Mouse (Mus musculus) macrophage (primary cell): ENCODE measurements around the gene Vasp. TPM values are rescaled to one million over a fixed set of nuclear protein-coding genes. Genes with fewer than 3 reads are reported as not detected.

Experiments used
- H3K27ac ChIP-seq: fragments of 350-480 bp; formaldehyde crosslinking; 2 replicates; pipeline ENCODE4 v1.9.0; 2021
- H3K36me3 ChIP-seq: fragments of 350-480 bp; formaldehyde crosslinking; 2 replicates; pipeline ENCODE4 v1.9.0; 2021; ENCODE audit errors: inconsistent target
- H3K4me3 ChIP-seq: fragments of 350-480 bp; formaldehyde crosslinking; 2 replicates; pipeline ENCODE4 v1.9.0; 2021; ENCODE audit errors: inconsistent target
- H3K79me2 ChIP-seq: fragments of 350-480 bp; formaldehyde crosslinking; 2 replicates; pipeline ENCODE4 v1.9.0; 2021; ENCODE audit errors: inconsistent target
- WGBS: methylation state at CpG from one replicate; pipeline ENCODE4 v1.1.7; 2026; ENCODE audit warnings: inconsistent platforms; ENCODE audit not compliant: missing documents; 5-methylcytosine and 5-hydroxymethylcytosine counted together
- polyA plus RNA-seq: library from polyadenylated mRNA; stranded (reverse); fragments of 250-400 nt; gene quantifications from 3 replicates; pipeline ENCODE4 v1.2.4, GENCODE M21; 2018; ENCODE audit warnings: inconsistent platforms

The Vasp gene
- polyA plus RNA-seq, 1 experiment from 2014 or later, result 29.1 TPM

DNA sequence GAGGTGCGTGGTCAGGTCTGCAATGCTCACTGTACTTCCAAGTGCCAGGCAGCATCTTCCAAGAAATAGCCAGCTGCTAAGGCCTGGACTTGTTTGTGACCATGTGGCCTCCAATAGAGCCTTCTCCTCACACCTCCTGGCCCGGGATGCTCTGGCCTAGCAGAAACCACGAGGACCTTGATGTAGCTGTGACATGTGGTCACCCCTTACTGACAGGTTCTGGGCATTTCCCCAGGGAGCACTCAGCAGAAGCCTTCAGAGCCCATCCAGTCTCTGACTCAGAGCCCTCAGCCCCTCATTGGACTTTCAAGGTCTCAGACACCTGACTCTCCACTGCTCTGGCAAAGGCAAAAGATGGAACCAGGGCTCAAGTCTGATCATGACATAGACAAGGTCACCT is 26.5 kb downstream of the Vasp start:
- no peak overlapping the region for H3K4me3 ChIP-seq
- 0 out of 2 replicates have a peak, but pooled peaks cover 10% of the 10 kb centered on the region for H3K36me3 ChIP-seq
- 73% methylated on average over 3 of the region's 3 CpGs for WGBS
- peaks cover 26% of the 10 kb centered on the region for H3K79me2 ChIP-seq
- H3K27ac ChIP-seq, result no peak overlapping the region

DNA sequence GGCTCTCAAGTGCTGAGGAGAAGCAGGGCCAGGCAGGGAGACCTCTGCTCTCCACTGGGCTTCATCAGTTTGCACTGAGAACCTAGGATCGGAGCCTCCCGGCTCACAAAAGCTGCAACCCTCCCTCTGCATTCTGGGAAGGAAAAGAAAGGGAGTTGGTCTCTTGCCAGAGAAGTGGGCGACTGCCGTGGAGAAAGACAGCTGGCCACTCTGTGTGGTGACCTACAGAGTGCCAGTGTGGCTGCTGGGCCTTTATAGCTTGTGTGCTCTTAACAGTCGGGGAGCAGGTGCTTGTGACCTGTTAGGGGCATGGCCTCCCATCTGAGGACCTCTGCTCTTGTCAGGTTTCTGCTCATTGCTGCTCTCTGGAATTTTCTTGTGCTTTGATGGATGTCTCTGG is 27.8 kb downstream of the Vasp start:
- Histone ChIP-seq H3K27ac (no peak overlapping the region), H3K36me3 (0 out of 2 replicates have a peak, but pooled peaks cover 10% of the 10 kb centered on the region), H3K4me3 (no peak overlapping the region), H3K79me2 (peaks cover 26% of the 10 kb centered on the region)
- 89% methylated on average over 5 of the region's 5 CpGs for WGBS

DNA sequence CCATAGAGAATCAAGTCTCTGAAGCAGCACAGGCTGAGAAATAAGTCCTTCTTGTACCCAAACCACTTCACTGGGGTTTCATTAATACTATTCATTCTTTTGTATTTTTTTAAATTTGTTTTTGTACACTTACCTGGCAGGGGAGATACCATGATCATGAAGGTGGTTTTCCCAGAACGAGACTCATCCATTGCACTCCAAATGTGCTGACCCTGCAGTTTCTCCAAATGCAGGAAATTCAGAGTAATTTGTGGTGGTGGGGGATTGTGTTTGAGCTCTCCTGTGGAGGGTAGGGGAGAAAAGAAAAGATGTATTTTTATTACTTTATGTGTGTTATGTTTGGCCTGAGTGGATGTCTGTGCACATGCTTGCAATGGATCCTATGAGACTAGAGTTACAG is 29.6 kb downstream of the Vasp start:
- H3K79me2 ChIP-seq, result peaks cover 44% of the 10 kb centered on the region
- H3K27ac ChIP-seq, result no peak overlapping the region
- WGBS, result 100% methylated on average over 1 of the region's 1 CpGs
- no peak overlapping the region for H3K4me3 ChIP-seq
- 0 out of 2 replicates have a peak, but pooled peaks cover 10% of the 10 kb centered on the region for H3K36me3 ChIP-seq

DNA sequence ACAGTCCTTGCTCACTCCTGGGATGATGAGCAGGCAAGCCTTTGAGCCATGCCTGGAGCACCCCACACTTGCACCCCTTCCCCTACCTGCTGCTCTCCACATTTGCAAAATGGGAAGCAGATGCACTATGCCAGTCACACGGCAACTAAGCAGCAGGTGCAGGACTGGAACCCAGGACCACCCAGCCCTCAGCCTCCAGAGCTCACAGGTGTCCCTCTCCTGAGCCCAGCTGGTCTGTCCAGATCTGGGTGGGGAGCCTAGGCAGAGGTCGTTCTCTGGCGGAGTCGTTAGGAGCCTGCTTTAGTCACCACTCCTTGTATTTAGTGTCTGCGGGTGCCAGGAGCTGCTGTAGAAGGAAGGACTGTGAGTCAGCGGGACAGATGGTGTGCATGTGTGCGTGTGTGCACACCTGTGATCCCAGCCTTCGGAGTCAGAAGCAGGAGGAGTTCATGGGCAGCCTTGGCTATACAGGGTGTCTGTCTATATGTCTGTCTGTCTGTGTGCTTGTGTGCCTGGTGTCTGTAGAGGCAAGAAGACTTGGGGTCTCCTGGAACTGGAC is 30.6 kb downstream of the Vasp start:
- H3K36me3 ChIP-seq, result 0 out of 2 replicates have a peak, but pooled peaks cover 10% of the 10 kb centered on the region
- H3K27ac ChIP-seq, result no peak overlapping the region
- 91% methylated on average over 8 of the region's 8 CpGs for WGBS
- H3K4me3 ChIP-seq, result no peak overlapping the region
- peaks cover 54% of the 10 kb centered on the region for H3K79me2 ChIP-seq

DNA sequence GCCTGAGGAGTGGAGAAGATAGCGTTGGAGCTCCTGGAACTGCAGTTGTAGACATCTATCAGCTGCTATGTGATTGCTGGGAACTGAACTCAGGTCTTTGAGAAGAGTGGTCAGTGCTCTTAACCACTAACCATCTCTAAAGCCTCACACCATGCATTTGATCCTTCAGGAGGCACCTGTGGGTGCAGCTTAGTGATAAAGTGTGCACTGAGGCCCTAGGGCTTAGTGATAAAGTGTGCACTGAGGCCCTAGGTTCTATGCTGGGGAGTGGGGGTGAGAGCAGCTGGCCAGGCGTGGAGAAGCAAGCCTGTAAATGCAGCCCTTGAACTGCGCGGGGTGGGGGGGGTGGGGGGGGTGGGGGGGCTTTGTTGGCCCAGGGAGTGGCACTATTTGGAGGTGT is 31.6 kb downstream of the Vasp start:
- peaks cover 62% of the 10 kb centered on the region for H3K79me2 ChIP-seq
- WGBS, result 87% methylated on average over 1 of the region's 4 CpGs
- H3K27ac ChIP-seq, result no peak overlapping the region
- 0 out of 2 replicates have a peak, but pooled peaks cover under 1% of the 10 kb centered on the region for H3K36me3 ChIP-seq
- no peak overlapping the region for H3K4me3 ChIP-seq

DNA sequence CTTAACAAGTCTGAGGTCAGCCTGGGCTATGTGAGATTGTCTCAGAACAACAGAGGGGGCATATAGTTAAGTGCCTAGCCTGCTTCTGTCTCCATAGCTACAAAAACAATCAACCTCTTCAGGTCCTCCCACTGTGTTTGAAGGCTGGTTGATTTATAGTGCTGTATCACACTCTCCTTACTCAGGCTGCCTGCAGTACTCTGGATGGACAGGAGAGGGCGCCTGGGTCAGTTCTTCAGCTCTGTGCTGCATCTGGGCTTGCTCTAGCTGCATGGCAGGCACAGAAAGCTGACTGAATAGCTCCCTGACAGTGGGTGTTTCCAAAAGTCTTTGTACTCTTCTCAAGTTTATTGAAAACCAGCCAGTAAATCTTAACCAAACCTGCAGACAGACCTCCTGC is 32.2 kb downstream of the Vasp start:
- no peaks in the 10 kb centered on the region for H3K36me3 ChIP-seq
- H3K27ac ChIP-seq, result no peak overlapping the region
- H3K4me3 ChIP-seq, result no peak overlapping the region
- WGBS, result 0% methylated on average over 1 of the region's 1 CpGs
- peaks cover 66% of the 10 kb centered on the region for H3K79me2 ChIP-seq

DNA sequence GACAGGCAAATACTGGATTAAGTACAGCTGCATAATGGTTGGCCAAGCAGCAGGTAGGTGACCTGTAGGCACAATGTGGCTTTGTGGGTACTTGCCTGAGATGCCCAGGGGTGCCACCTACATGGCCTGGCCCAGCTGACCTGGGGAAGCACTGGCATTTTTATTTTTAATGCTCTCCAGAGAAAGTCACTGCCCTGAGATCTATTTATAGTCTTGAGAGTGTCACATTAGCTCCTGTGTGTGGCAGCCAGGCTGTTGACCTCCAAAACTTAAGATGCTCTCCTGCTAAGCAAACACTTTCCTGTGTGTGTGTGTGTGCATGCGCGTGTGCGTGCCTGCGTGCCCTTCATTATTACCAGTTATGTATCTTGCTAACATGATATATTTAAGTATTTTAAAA is 33.3 kb downstream of the Vasp start:
- Histone ChIP-seq H3K36me3 (no peaks in the 10 kb centered on the region), H3K79me2 (peaks cover 77% of the 10 kb centered on the region), H3K27ac (no peak overlapping the region), H3K4me3 (no peak overlapping the region)
- 90% methylated on average over 4 of the region's 4 CpGs for WGBS

DNA sequence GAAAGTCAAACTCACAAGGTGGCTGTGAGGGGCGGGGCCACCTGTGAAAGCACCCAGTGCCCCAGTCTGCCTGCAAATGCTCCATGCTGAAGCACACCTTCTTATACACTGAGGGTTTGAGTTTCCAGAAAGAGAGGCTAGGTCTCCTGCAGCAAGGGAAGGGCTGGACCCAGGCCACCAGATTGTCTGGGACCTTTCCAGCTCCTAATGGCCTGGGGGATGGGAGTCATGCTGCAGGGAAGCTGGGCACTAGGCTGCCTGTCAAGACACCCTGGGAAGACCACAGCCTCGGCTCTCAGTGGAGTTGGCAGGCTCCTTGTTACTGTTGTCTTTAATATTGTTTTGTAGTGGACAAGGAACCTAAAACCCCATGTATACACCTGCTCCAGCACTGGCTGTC is 35.2 kb downstream of the Vasp start:
- peaks cover 82% of the 10 kb centered on the region for H3K79me2 ChIP-seq
- H3K36me3 ChIP-seq, result no peaks in the 10 kb centered on the region
- WGBS, result 88% methylated on average over 2 of the region's 2 CpGs
- H3K27ac ChIP-seq, result no peak overlapping the region
- H3K4me3 ChIP-seq, result no peak overlapping the region

DNA sequence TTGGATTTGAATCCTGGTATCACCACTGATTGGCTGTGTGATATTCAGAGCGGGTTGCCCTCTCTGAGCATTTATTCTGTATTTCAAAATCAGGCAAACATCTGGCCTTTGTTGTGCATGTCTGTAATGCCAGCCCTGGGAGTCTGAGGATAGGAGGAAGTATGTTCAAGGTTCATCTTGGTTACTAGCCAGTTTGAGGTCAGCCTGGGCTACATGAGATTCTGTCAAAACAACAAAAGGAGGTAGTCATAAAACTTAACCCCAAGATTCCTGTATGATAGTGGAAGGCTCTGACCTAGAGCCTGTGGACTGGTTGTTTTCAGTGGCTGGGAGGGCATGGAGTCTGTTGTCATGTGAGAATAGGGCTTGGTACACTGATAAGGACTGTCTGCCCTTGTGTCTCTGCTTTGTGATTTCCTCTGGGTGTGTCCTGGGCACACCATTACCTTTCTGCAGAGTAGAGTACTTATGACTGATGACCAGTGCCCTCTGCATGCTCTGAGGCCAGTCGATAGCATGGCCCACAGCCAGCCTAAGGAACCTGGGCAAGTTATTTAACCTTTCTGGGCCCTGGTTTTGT is 36.4 kb downstream of the Vasp start:
- H3K4me3 ChIP-seq, result no peak overlapping the region
- H3K36me3 ChIP-seq, result no peaks in the 10 kb centered on the region
- H3K27ac ChIP-seq, result no peak overlapping the region

DNA sequence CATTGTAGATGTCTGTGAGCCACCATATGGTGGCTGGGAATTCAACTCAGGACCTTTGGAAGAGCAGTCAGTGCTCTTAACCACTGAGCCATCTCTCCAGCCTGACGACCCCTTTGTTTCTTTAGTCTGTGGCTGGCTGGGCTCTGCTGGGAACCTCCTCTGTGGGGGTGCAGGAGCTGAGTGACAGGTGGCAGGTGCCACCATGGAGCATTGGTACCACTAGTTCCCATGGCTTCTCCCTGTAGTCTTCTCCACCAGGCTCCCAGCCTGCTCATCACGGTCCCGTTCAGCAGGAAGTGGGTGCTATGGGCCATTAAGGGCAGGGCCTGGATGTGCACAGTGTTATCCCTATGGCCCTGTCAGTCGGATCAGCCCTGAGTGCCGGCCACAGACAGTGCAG is 37.0 kb downstream of the Vasp start:
- no peaks in the 10 kb centered on the region for H3K36me3 ChIP-seq
- H3K4me3 ChIP-seq, result no peak overlapping the region
- WGBS, result 86% methylated on average over 5 of the region's 5 CpGs
- H3K27ac ChIP-seq, result no peak overlapping the region
- H3K79me2 ChIP-seq, result peaks cover 88% of the 10 kb centered on the region

More for the DNA sequence above, 36.4 kb downstream of the Vasp start:
- H3K79me2 ChIP-seq, result peaks cover 83% of the 10 kb centered on the region
- 76% methylated on average over 2 of the region's 2 CpGs for WGBS

DNA sequence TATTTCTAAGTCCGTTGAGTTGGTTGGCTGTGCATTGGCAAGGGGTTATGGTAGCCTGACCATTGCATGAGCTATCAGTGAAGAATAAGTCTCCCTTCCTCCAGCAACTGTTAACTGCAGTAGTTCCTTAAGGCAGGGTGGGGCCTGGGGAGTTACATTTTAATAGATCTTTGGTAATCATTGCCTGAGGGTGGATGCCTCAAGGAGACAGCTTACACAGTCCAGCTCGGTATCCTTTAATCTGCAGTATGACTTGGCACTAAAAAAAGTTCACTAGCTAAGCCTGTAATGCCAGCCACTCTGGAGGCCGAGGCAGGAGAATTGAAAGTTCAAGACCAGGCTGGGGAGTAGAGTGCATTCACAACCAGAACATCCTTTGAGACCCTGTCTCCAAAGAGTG is 39.8 kb downstream of the Vasp start:
- no peak overlapping the region for H3K27ac ChIP-seq
- peaks cover 72% of the 10 kb centered on the region for H3K79me2 ChIP-seq
- no peak overlapping the region for H3K4me3 ChIP-seq
- 96% methylated on average over 3 of the region's 3 CpGs for whole genome bisulfite sequencing
- H3K36me3 ChIP-seq, result no peaks in the 10 kb centered on the region

DNA sequence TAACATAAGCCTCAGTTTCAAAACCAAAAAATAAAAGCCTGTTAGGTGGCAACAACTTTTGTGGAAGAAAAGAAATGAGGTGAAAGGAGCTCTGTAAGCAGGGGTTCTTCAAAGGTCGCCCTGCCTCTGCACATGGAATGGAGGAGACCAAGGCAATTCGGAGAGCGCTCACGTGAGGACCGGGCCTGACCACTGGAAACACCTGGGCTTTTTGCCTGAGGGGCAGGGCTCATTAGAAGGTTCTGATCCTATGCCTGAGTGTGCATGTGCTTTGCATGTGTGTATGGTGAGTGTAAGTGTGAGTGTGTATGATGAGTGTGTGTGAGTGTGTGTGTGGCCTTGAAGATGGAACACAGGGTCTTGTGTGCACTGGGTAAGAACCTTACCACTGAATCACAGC is 40.7 kb downstream of the Vasp start:
- H3K79me2 ChIP-seq, result peaks cover 63% of the 10 kb centered on the region
- H3K36me3 ChIP-seq, result no peaks in the 10 kb centered on the region
- H3K4me3 ChIP-seq, result no peak overlapping the region
- H3K27ac ChIP-seq, result no peak overlapping the region
- 93% methylated on average over 5 of the region's 5 CpGs for WGBS

DNA sequence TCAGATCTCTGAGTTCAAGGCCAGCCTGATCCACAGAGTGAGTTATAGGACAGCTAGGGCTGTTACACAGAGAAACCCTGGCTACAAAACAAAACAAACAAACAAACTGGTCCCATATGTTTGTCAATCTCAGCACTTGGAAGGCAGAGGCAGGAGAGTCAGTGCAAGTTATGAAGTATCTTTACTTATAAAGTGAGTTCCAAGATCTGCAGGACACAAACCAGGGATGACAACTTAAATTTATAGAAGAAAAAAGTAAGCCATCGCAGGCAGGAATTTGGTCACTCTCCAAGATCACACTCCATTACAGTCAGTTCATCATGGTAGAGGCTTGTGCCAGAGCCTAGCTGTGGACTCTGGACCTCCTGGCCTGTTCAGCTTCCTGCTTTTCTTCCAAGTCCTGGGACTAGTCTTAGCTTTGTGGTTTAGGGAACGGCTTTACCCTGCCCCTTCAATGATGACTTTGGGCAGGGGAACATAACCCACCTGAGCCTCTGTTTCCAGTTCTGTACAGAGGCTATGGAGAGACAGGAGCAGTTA is 41.5 kb downstream of the Vasp start:
- H3K4me3 ChIP-seq, result no peak overlapping the region
- H3K36me3 ChIP-seq, result no peaks in the 10 kb centered on the region
- H3K79me2 ChIP-seq, result peaks cover 56% of the 10 kb centered on the region
- no peak overlapping the region for H3K27ac ChIP-seq
- WGBS, result 100% methylated on average over 2 of the region's 2 CpGs

DNA sequence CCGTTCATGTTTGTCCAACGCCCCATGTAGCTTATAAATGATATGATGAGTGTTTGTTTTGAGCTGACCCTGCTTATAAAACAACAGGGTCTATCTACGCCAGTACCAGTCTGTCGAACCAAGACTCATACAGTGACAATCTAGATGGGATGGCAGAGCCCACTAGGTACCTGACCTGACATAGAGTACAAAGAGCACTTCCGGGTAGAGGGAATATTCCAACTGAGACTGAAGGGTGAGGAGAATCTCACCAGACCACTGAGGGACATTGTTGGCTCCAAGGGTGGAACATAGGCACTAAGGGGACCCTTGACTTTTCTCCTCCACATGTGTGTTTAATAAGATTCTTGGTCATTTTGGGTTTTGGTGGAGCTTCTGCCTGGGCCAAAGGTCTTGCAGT is 42.2 kb downstream of the Vasp start:
- peaks cover 52% of the 10 kb centered on the region for H3K79me2 ChIP-seq
- H3K27ac ChIP-seq, result peak overlapping the region; percentile 86
- peak overlapping the region; percentile 82 for H3K4me3 ChIP-seq
- no peaks in the 10 kb centered on the region for H3K36me3 ChIP-seq
- 37% methylated on average over 5 of the region's 5 CpGs for WGBS

DNA sequence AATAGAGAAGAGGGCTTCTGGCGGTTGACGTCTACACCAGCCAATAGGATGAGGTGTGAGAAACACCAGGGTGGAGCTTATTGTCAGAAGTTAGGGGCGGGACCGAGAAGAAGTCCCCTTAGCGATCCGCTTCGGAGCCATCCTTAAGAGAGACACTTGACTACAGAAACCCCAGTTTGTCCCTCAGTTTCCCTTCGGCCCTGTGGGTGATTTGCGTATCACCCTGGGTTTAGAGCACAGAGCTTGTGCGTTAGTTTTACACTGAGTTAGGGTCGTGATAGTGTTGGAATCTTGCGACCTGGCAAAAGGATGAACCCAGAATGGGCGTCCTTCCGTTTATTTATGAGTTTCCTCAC is 42.8 kb downstream of the Vasp start:
- no peaks in the 10 kb centered on the region for H3K36me3 ChIP-seq
- 0% methylated on average over 14 of the region's 14 CpGs for WGBS
- peak overlapping the region; percentile 82 for H3K4me3 ChIP-seq
- H3K27ac ChIP-seq, result peak overlapping the region; percentile 86
- peaks cover 46% of the 10 kb centered on the region for H3K79me2 ChIP-seq
